Mouse (Mus musculus): ENCODE results near the gene Syt16.

The Syt16 gene

GRCm38 (mm10) chr12:74219909-74220308, 222.4 kb downstream of the Syt16 start:
- DNase-seq (ENCODE audit: low spot score in 2 of 2) = no peak

- DNase-seq (ENCODE audit: low spot score in 2 of 2) = no peak
These were observed 223.2 kb downstream of the Syt16 start for GRCm38 (mm10) chr12:74220651-74221050.

GRCm38 (mm10) chr12:74230808-74231207, 233.3 kb downstream of the Syt16 start:
- no peak for DNase-seq (ENCODE audit: low spot score in 2 of 2)

- no peak for DNase-seq (ENCODE audit: low spot score in 2 of 2)
These were observed 235.4 kb downstream of the Syt16 start for GRCm38 (mm10) chr12:74232845-74233244.

GRCm38 (mm10) chr12:74236191-74236590, 238.7 kb downstream of the Syt16 start:
- DNase-seq (ENCODE audit: low spot score in 2 of 2) = no peak

GRCm38 (mm10) chr12:74238056-74238455, 240.6 kb downstream of the Syt16 start:
- no peak for DNase-seq (ENCODE audit: low spot score in 2 of 2)

GRCm38 (mm10) chr12:74238806-74239205, 241.3 kb downstream of the Syt16 start:
- no peak for DNase-seq (ENCODE audit: low spot score in 2 of 2)

GRCm38 (mm10) chr12:74264846-74265245, 267.4 kb downstream of the Syt16 start:
- DNase-seq (ENCODE audit: low spot score in 2 of 2) = no peak

GRCm38 (mm10) chr12:74267049-74267448, 269.6 kb downstream of the Syt16 start:
- DNase-seq (ENCODE audit: low spot score in 2 of 2) = no peak

- no peak for DNase-seq (ENCODE audit: low spot score in 2 of 2)
These were observed 271.3 kb downstream of the Syt16 start for GRCm38 (mm10) chr12:74268644-74269285.

GRCm38 (mm10) chr12:74272545-74272944, 275.1 kb downstream of the Syt16 start:
- DNase-seq (ENCODE audit: low spot score in 2 of 2) = no peak

- no peak for DNase-seq (ENCODE audit: low spot score in 2 of 2)
These were observed 279.8 kb downstream of the Syt16 start for GRCm38 (mm10) chr12:74277265-74277664.

- no peak for DNase-seq (ENCODE audit: low spot score in 2 of 2)
These were observed 283.9 kb downstream of the Syt16 start for GRCm38 (mm10) chr12:74281403-74281802.

GRCm38 (mm10) chr12:74282846-74283245, 285.4 kb downstream of the Syt16 start:
- DNase-seq (ENCODE audit: low spot score in 2 of 2) = no peak

GRCm38 (mm10) chr12:74284020-74284684, 286.7 kb downstream of the Syt16 start:
- peak; percentile 74 to 87 for DNase-seq (ENCODE audit: low spot score in 2 of 2)

GRCm38 (mm10) chr12:74284685-74285054, 287.2 kb downstream of the Syt16 start:
- DNase-seq (ENCODE audit: low spot score in 2 of 2) = no peak

GRCm38 (mm10) chr12:74290983-74291382, 293.5 kb downstream of the Syt16 start:
- DNase-seq (ENCODE audit: low spot score in 2 of 2) = no peak

GRCm38 (mm10) chr12:74293624-74294023, 296.2 kb downstream of the Syt16 start:
- DNase-seq (ENCODE audit: low spot score in 2 of 2) = no peak

- DNase-seq (ENCODE audit: low spot score in 2 of 2) = no peak
These were observed 298.9 kb downstream of the Syt16 start for GRCm38 (mm10) chr12:74296374-74296773.

GRCm38 (mm10) chr12:74301559-74301958, 304.1 kb downstream of the Syt16 start:
- DNase-seq (ENCODE audit: low spot score in 2 of 2) = no peak

GRCm38 (mm10) chr12:74303418-74304294, 306.2 kb downstream of the Syt16 start:
- DNase-seq (ENCODE audit: low spot score in 2 of 2) = no peak

GRCm38 (mm10) chr12:74312611-74313010, 315.1 kb downstream of the Syt16 start:
- no peak for DNase-seq (ENCODE audit: low spot score in 2 of 2)

GRCm38 (mm10) chr12:74315221-74315620, 317.8 kb downstream of the Syt16 start:
- peak in 1 of 2 experiments; percentile 10 for DNase-seq (ENCODE audit: low spot score in 2 of 2)

All from urinary bladder, postnatal 4 days (tissue).